Mouse (Mus musculus) CH12.LX (cell line): ENCODE data around the gene Phlda3.

Experiments used
- CHD1 ChIP-seq: IDR thresholded peaks from 2 replicates; pipeline ENCODE4 v1.6.1; 2012; ENCODE audit warnings: low read depth, low read length, improper control_type of control experiment, inconsistent platforms
- CHD2 ChIP-seq: IDR thresholded peaks from 2 replicates; pipeline ENCODE4 v1.6.1; 2011; ENCODE audit warnings: low read length, improper control_type of control experiment
- CTCF ChIP-seq, 2 experiments: IDR thresholded peaks in 1 of 2; conservative IDR thresholded peaks in 1 of 2; 2 replicates each; pipeline ENCODE4 v1.5.1; 2011 to 2012; ENCODE audit warnings: low read depth in 2 of 2, low read length in 2 of 2, improper control_type of control experiment in 1 of 2, inconsistent platforms in 1 of 2, mild to moderate bottlenecking in 1 of 2, moderate library complexity in 1 of 2
- E2F4 ChIP-seq: IDR thresholded peaks from 2 replicates; pipeline ENCODE4 v1.6.1; 2011; ENCODE audit warnings: low read depth, low read length, improper control_type of control experiment; ENCODE audit not compliant: insufficient replicate concordance
- ELF1 ChIP-seq: IDR thresholded peaks from 2 replicates; pipeline ENCODE4 v1.6.1; 2014; ENCODE audit warnings: low read depth, mild to moderate bottlenecking, inconsistent platforms, low read length, improper control_type of control experiment
- EP300 ChIP-seq: IDR thresholded peaks from 2 replicates; pipeline ENCODE4 v1.6.1; 2011; ENCODE audit warnings: low read length, improper control_type of control experiment
- HCFC1 ChIP-seq: IDR thresholded peaks from 2 replicates; pipeline ENCODE4 v1.6.1; 2012; ENCODE audit warnings: low read depth, mild to moderate bottlenecking, inconsistent platforms, low read length, improper control_type of control experiment
- JUND ChIP-seq: conservative IDR thresholded peaks from 2 replicates; pipeline ENCODE4 v1.6.1; 2011; ENCODE audit warnings: low read depth, low read length, improper control_type of control experiment
- PAX5 ChIP-seq: IDR thresholded peaks from 2 replicates; pipeline ENCODE4 v1.6.1; 2012; ENCODE audit warnings: low read length, inconsistent platforms, mixed read lengths
- POLR2A ChIP-seq: IDR thresholded peaks from 2 replicates; pipeline ENCODE4 v1.6.1; 2011; ENCODE audit warnings: low read depth, mild to moderate bottlenecking, improper control_type of control experiment, low read length
- POLR2AphosphoS2 ChIP-seq: IDR thresholded peaks from 2 replicates; pipeline ENCODE4 v1.6.1; 2011; ENCODE audit warnings: low read depth, low read length, improper control_type of control experiment
- RAD21 ChIP-seq: IDR thresholded peaks from 2 replicates; pipeline ENCODE4 v1.6.1; 2011; ENCODE audit warnings: low read depth, mild to moderate bottlenecking, low read length, improper control_type of control experiment, moderate library complexity
- ZKSCAN1 ChIP-seq: IDR thresholded peaks from 2 replicates; pipeline ENCODE4 v1.6.1; 2012; ENCODE audit warnings: low read depth, inconsistent platforms, low read length, improper control_type of control experiment, borderline replicate concordance
- ZNF384 ChIP-seq: IDR thresholded peaks from 2 replicates; pipeline ENCODE4 v1.6.1; 2012; ENCODE audit warnings: low read depth, low read length, improper control_type of control experiment, inconsistent platforms

DNA sequence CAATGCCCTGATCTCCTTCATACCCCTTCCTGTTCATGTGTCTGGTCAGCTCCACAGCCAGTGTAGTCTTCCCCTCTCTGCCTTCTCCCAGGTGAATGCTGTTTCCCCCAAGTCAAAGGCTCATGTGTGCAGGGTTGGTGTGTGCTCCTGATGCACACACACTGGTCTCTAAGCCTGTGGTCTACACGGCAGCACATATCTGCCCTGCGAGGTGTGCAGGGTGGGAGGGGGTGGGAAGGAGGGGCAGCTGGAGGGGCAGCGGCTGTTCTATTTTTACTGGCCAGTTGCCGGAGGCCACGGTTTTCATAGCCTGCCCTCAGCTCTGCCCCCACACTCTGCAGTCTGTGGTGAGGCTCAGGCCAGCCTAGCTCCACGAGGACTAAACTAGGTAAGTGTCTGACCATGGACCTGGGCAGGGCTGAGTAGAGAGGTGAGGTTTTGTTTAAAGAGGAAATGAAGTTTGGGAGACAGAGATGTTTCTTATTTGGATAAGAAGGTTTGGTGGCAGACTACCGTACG, 33.2 kb downstream of the Phlda3 start:
- TF ChIP-seq E2F4 (no peak), ZKSCAN1 (no peak), HCFC1 (no peak), POLR2A (no peak), POLR2AphosphoS2 (no peak), ZNF384 (no peak), CTCF (conservative IDR thresholded peaks at IDR 0.05 in 1 of 2, IDR thresholded peaks at IDR 0.05 in 1 of 2; ENCODE audit: low read depth in 2 of 2, low read length in 2 of 2) (no peak), CHD1 (no peak), EP300 (no peak), PAX5 (no peak), ELF1 (no peak), JUND (no peak), CHD2 (no peak), RAD21 (no peak)
